In genomic region chr12:74043225-74043624, GRCm38 (mm10) we compare ENCODE assay signal across 30 mouse cellular contexts. TPM values are rescaled to one million over a fixed set of nuclear protein-coding genes. Genes with fewer than 3 reads are reported as not detected.
DNase-seq lines count a peak whose midpoint lies in the region; ATAC-seq and TF ChIP-seq lines count a peak whose summit lies in the region.
"Had no signal": no experiment of that assay in that cellular context is flagged by ENCODE, and none has a peak within 500 bp of the region (broad histone marks: within the 10 kb centered on the region; RNA-seq: fewer than 3 reads in every experiment).

No protein-coding gene starts in this region.

- no peaks in the 10 kb centered on the region for H3K36me3 ChIP-seq in forebrain, postnatal 0 days (ENCODE audit: insufficient read depth)
- H3K36me3 ChIP-seq in forebrain, embryonic 12.5 days (replicated peaks), result no peaks in the 10 kb centered on the region
- no peaks in the 10 kb centered on the region for H3K36me3 ChIP-seq in hindbrain, embryonic 14.5 days (replicated peaks; ENCODE audit: control insufficient read depth, insufficient read depth)
- no peaks in the 10 kb centered on the region for H3K36me3 ChIP-seq in hindbrain, embryonic 11.5 days (ENCODE audit: control insufficient read depth, insufficient read depth, low read length)
- no peaks in the 10 kb centered on the region for H3K36me3 ChIP-seq in midbrain, embryonic 15.5 days (replicated peaks)
- H3K36me3 ChIP-seq in midbrain, embryonic 14.5 days (ENCODE audit: control insufficient read depth, insufficient read depth, low read length), result no peaks in the 10 kb centered on the region
- H3K36me3 ChIP-seq in neural tube, embryonic 14.5 days (ENCODE audit: control insufficient read depth, insufficient read depth, low read length), result no peaks in the 10 kb centered on the region
- H3K36me3 ChIP-seq: forebrain, embryonic 10.5 days; forebrain, embryonic 15.5 days; G1E; heart, embryonic 12.5 days; heart, embryonic 15.5 days; hindbrain, embryonic 15.5 days had no signal

- no peak for TF ChIP-seq CTCF in forebrain, postnatal 0 days (IDR thresholded peaks at IDR 0.05; ENCODE audit: low read depth)

- no peak for DNase-seq in forebrain, postnatal 0 days
- DNase-seq in hindbrain, embryonic 14.5 days (ENCODE audit: low spot score), result no peak
- DNase-seq in hindbrain, embryonic 11.5 days (ENCODE audit: low spot score), result no peak
- no peak for DNase-seq in midbrain, embryonic 14.5 days
- DNase-seq in neural tube, embryonic 10.5 days (ENCODE audit: extremely low spot score, low spot score), result no peak
- DNase-seq: adrenal gland, postnatal 10 days; adrenal gland, postnatal 36 days; B cell, adult 2 months; cerebellum, adult 18-20 months; cerebellum, adult 9-10 months; cerebellum, postnatal 14 days; gastrocnemius, adult 2 months; gastrocnemius, postnatal 14 days; heart, adult 18-20 months; heart, postnatal 14 days; heart, postnatal 4 days had no signal

- 0 out of 2 replicates have a peak, but pooled peaks cover 3% of the 10 kb centered on the region for H3K4me1 ChIP-seq in forebrain, postnatal 0 days (ENCODE audit: insufficient read depth)
- no peaks in the 10 kb centered on the region; the same call in 1 of the 2 replicates for H3K4me1 ChIP-seq in forebrain, embryonic 12.5 days
- 0 out of 2 replicates have a peak, but pooled peaks cover 10% of the 10 kb centered on the region for H3K4me1 ChIP-seq in hindbrain, embryonic 14.5 days (replicated peaks; ENCODE audit: control insufficient read depth, insufficient read depth, low read length)
- H3K4me1 ChIP-seq in hindbrain, embryonic 11.5 days (replicated peaks; ENCODE audit: control insufficient read depth, insufficient read depth, low read length), result no peaks in the 10 kb centered on the region
- peaks cover 11% of the 10 kb centered on the region for H3K4me1 ChIP-seq in midbrain, embryonic 15.5 days
- peaks cover 3% of the 10 kb centered on the region; the same call in 1 of the 2 replicates for H3K4me1 ChIP-seq in midbrain, embryonic 14.5 days (ENCODE audit: control insufficient read depth, insufficient read depth, low read length)
- peaks cover 6% of the 10 kb centered on the region; the same call in 1 of the 2 replicates for H3K4me1 ChIP-seq in neural tube, embryonic 14.5 days (ENCODE audit: control insufficient read depth, insufficient read depth, low read length)
- H3K4me1 ChIP-seq: forebrain, embryonic 10.5 days; forebrain, embryonic 15.5 days; heart, embryonic 15.5 days had no signal

- H3K9ac ChIP-seq in forebrain, postnatal 0 days, result no peak overlapping the region
- H3K9ac ChIP-seq in forebrain, embryonic 12.5 days, result no peak overlapping the region
- H3K9ac ChIP-seq in hindbrain, embryonic 14.5 days, result no peak overlapping the region
- no peak overlapping the region for H3K9ac ChIP-seq in hindbrain, embryonic 11.5 days (ENCODE audit: low read depth, low read length)
- no peak overlapping the region for H3K9ac ChIP-seq in midbrain, embryonic 15.5 days
- H3K9ac ChIP-seq in midbrain, embryonic 14.5 days (replicated peaks; ENCODE audit: low read length), result no peak overlapping the region
- no peak overlapping the region for H3K9ac ChIP-seq in neural tube, embryonic 14.5 days (replicated peaks; ENCODE audit: low read depth, low read length)
- H3K9ac ChIP-seq: forebrain, embryonic 15.5 days; heart, embryonic 12.5 days; heart, embryonic 15.5 days; hindbrain, embryonic 15.5 days had no signal

- no peak overlapping the region for H3K4me3 ChIP-seq in forebrain, postnatal 0 days (ENCODE audit: low read depth, low read length)
- H3K4me3 ChIP-seq in forebrain, embryonic 12.5 days (replicated peaks), result no peak overlapping the region
- no peak overlapping the region for H3K4me3 ChIP-seq in hindbrain, embryonic 14.5 days (replicated peaks; ENCODE audit: low read length)
- H3K4me3 ChIP-seq in hindbrain, embryonic 11.5 days (ENCODE audit: low read depth, low read length), result no peak overlapping the region
- H3K4me3 ChIP-seq in midbrain, embryonic 15.5 days, result no peak overlapping the region
- H3K4me3 ChIP-seq in midbrain, embryonic 14.5 days (replicated peaks; ENCODE audit: low read depth, low read length), result no peak overlapping the region
- H3K4me3 ChIP-seq in neural tube, embryonic 14.5 days (ENCODE audit: low read depth, low read length), result no peak overlapping the region
- H3K4me3 ChIP-seq: forebrain, embryonic 10.5 days; forebrain, embryonic 15.5 days; gastrocnemius, adult 2 months; heart, embryonic 12.5 days; heart, embryonic 15.5 days; hindbrain, embryonic 15.5 days had no signal

- 0 out of 2 replicates have a peak overlapping the region, but pooled peaks have one; percentile 67 for H3K27ac ChIP-seq in forebrain, postnatal 0 days (ENCODE audit: low read depth, low read length)
- no peak overlapping the region for H3K27ac ChIP-seq in forebrain, embryonic 12.5 days
- H3K27ac ChIP-seq in hindbrain, embryonic 14.5 days, result peak overlapping the region; percentile 75; the same call in 1 of the 2 replicates
- no peak overlapping the region for H3K27ac ChIP-seq in hindbrain, embryonic 11.5 days (ENCODE audit: low read depth, low read length)
- peak overlapping the region; percentile 62; the same call in 1 of the 2 replicates for H3K27ac ChIP-seq in midbrain, embryonic 15.5 days
- H3K27ac ChIP-seq in midbrain, embryonic 14.5 days (replicated peaks; ENCODE audit: low read depth, low read length), result no peak overlapping the region
- 0 out of 2 replicates have a peak overlapping the region, but pooled peaks have one; percentile 30 for H3K27ac ChIP-seq in neural tube, embryonic 14.5 days (ENCODE audit: low read depth, low read length)
- H3K27ac ChIP-seq: forebrain, embryonic 10.5 days; gastrocnemius, adult 2 months; heart, embryonic 15.5 days had no signal

- ATAC-seq in forebrain, postnatal 0 days, result no peak
- no peak for ATAC-seq in forebrain, embryonic 12.5 days (ENCODE audit: low FRiP score)
- peak; percentile 34; the same call in 1 of the 2 replicates for ATAC-seq in hindbrain, embryonic 14.5 days (ENCODE audit: low FRiP score)
- ATAC-seq in hindbrain, embryonic 11.5 days (ENCODE audit: low FRiP score), result no peak
- no peak for ATAC-seq in midbrain, embryonic 15.5 days (replicated peaks)
- ATAC-seq in midbrain, embryonic 14.5 days (ENCODE audit: low FRiP score, low TSS enrichment), result no peak
- no peak for ATAC-seq in neural tube, embryonic 14.5 days (ENCODE audit: low read depth)
- ATAC-seq: inflammation-experienced regulatory T-cells, adult 6 months; intestine, embryonic 16.5 days; Patski had no signal

- H3K9me3 ChIP-seq in forebrain, postnatal 0 days (ENCODE audit: low read length), result no peaks in the 10 kb centered on the region
- no peaks in the 10 kb centered on the region for H3K9me3 ChIP-seq in forebrain, embryonic 12.5 days
- no peaks in the 10 kb centered on the region for H3K9me3 ChIP-seq in hindbrain, embryonic 14.5 days (ENCODE audit: control insufficient read depth, low read length)
- H3K9me3 ChIP-seq in hindbrain, embryonic 11.5 days (ENCODE audit: control insufficient read depth, low read length), result no peaks in the 10 kb centered on the region
- H3K9me3 ChIP-seq in midbrain, embryonic 15.5 days, result no peaks in the 10 kb centered on the region
- H3K9me3 ChIP-seq in midbrain, embryonic 14.5 days (ENCODE audit: control insufficient read depth, low read length), result no peaks in the 10 kb centered on the region
- no peaks in the 10 kb centered on the region for H3K9me3 ChIP-seq in neural tube, embryonic 14.5 days (ENCODE audit: control insufficient read depth, low read length)
- H3K9me3 ChIP-seq: forebrain, embryonic 10.5 days; forebrain, embryonic 15.5 days; G1E; heart, embryonic 12.5 days; heart, embryonic 15.5 days; hindbrain, embryonic 15.5 days had no signal

- no peak overlapping the region for H3K4me2 ChIP-seq in forebrain, postnatal 0 days (ENCODE audit: low read depth)
- H3K4me2 ChIP-seq in forebrain, embryonic 12.5 days, result no peak overlapping the region
- no peak overlapping the region for H3K4me2 ChIP-seq in hindbrain, embryonic 14.5 days (replicated peaks)
- no peak overlapping the region for H3K4me2 ChIP-seq in hindbrain, embryonic 11.5 days (replicated peaks; ENCODE audit: low read depth, low read length)
- H3K4me2 ChIP-seq in midbrain, embryonic 15.5 days, result no peak overlapping the region
- H3K4me2 ChIP-seq in midbrain, embryonic 14.5 days (ENCODE audit: low read length), result no peak overlapping the region
- no peak overlapping the region for H3K4me2 ChIP-seq in neural tube, embryonic 14.5 days (ENCODE audit: low read depth, low read length)
- H3K4me2 ChIP-seq: forebrain, embryonic 15.5 days; heart, embryonic 12.5 days; heart, embryonic 15.5 days had no signal

- 91% methylated on average over 5 of the region's 5 CpGs for WGBS in forebrain, postnatal 0 days
- WGBS in forebrain, embryonic 12.5 days, result 89% methylated on average over 5 of the region's 5 CpGs
- WGBS in hindbrain, embryonic 14.5 days, result 84% methylated on average over 5 of the region's 5 CpGs
- WGBS in hindbrain, embryonic 11.5 days, result 92% methylated on average over 5 of the region's 5 CpGs
- WGBS in midbrain, embryonic 15.5 days, result 87% methylated on average over 5 of the region's 5 CpGs
- 86% methylated on average over 5 of the region's 5 CpGs for WGBS in midbrain, embryonic 14.5 days
- WGBS in neural tube, embryonic 14.5 days, result 84% methylated on average over 5 of the region's 5 CpGs

- H3K27me3 ChIP-seq in forebrain, postnatal 0 days (ENCODE audit: insufficient read depth, low read length), result no peaks in the 10 kb centered on the region
- no peaks in the 10 kb centered on the region for H3K27me3 ChIP-seq in forebrain, embryonic 12.5 days
- H3K27me3 ChIP-seq in hindbrain, embryonic 14.5 days (ENCODE audit: control insufficient read depth, insufficient read depth, low read length), result no peaks in the 10 kb centered on the region
- no peaks in the 10 kb centered on the region for H3K27me3 ChIP-seq in hindbrain, embryonic 11.5 days (ENCODE audit: control insufficient read depth, insufficient read depth, low read length)
- no peaks in the 10 kb centered on the region for H3K27me3 ChIP-seq in midbrain, embryonic 15.5 days (replicated peaks)
- no peaks in the 10 kb centered on the region for H3K27me3 ChIP-seq in midbrain, embryonic 14.5 days (ENCODE audit: control insufficient read depth, insufficient read depth, low read length)
- H3K27me3 ChIP-seq in neural tube, embryonic 14.5 days (ENCODE audit: control insufficient read depth, insufficient read depth, low read length), result no peaks in the 10 kb centered on the region
- H3K27me3 ChIP-seq: CH12.LX; forebrain, embryonic 15.5 days; heart, embryonic 15.5 days; hindbrain, embryonic 15.5 days had no signal

RNA-seq across cellular contexts. Expression of gene Syt16, which starts 45.8 kb away (rescaled TPM):
- total RNA-seq in forebrain, postnatal 0 days (2014; rRNA removed), result 114 TPM in 2 replicates
- polyA plus RNA-seq in forebrain, postnatal 0 days (2015; fragmentation: Nextera tagmentation; extraction: Ambion mirVana), result 95.2 and 102 TPM in 2 replicates
- 12.1 and 14.5 TPM in 2 replicates for polyA plus RNA-seq in forebrain, embryonic 12.5 days (2016; fragmentation: Nextera tagmentation; extraction: Ambion mirVana)
- 79.5 and 91.2 TPM in 2 replicates for polyA plus RNA-seq in hindbrain, embryonic 14.5 days (2014; fragmentation: Nextera tagmentation; extraction: Ambion mirVana)
- 5.4 and 5.5 TPM in 2 replicates for polyA plus RNA-seq in hindbrain, embryonic 11.5 days (2014; fragmentation: Nextera tagmentation; extraction: Ambion mirVana)
- 85.4 and 91.2 TPM in 2 replicates for polyA plus RNA-seq in midbrain, embryonic 15.5 days (2015; fragmentation: Nextera tagmentation; extraction: Ambion mirVana)
- 67.7 and 88.4 TPM in 2 replicates for polyA plus RNA-seq in midbrain, embryonic 14.5 days (2014; fragmentation: Nextera tagmentation; extraction: Ambion mirVana)
- 90.4 and 95.5 TPM in 2 replicates for polyA plus RNA-seq in neural tube, embryonic 14.5 days (2014; fragmentation: Nextera tagmentation; extraction: Ambion mirVana)
- total RNA-seq: gastrocnemius, adult 2 months; gastrocnemius, postnatal 14 days; gastrocnemius, postnatal 4 days; heart, adult 18-20 months; heart, postnatal 14 days had no signal
- polyA plus RNA-seq: G1E; inflammation-experienced regulatory T-cells, adult 6 months; Patski had no signal

Comparison
In these comparisons a context has a peak if more than half of its experiments do, and no peak if none do; other contexts are left out.
1. H3K27ac ChIP-seq: peak in forebrain, postnatal 0 days (single experiment), hindbrain, embryonic 14.5 days (single experiment), midbrain, embryonic 15.5 days (single experiment) and neural tube, embryonic 14.5 days (single experiment); none in forebrain, embryonic 12.5 days (single experiment), hindbrain, embryonic 11.5 days (single experiment) and midbrain, embryonic 14.5 days (single experiment).